Mouse (Mus musculus) c-Kit-positive CD71-positive TER-119-negative erythroid progenitor cells, embryonic 14.5 days (primary cell): ENCODE measurements around the gene Tfam.

Experiments used
- DNase-seq: peaks from one replicate; pipeline ENCODE4 v3.0.0-alpha.2; 2013; ENCODE audit warnings: low read depth

Tfam gene

DNA sequence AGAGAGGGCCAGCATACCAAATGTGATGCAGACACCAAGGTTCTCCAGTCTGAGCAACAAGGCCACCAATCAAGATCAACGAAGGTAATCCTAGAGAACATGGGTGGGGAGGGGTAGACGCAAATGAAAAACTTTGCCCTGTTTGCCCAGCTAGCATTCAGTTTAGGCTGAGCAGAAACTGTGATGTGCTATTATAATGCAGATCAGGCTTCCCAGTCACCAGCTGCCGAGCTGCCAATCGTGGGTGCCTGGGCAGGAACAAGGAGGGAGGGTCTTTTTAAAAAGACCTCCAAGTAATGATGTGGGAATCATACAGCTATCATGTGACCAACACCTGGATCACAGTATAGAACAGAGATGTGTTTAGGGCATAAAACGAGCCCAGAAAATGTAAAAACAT lies 15.0 kb downstream of the Tfam start:
- DNase-seq, result no peak

- no peak for DNase-seq
Measured at GRCm38 (mm10) chr10:71222639-71223038, 15.4 kb downstream of the Tfam start.

GRCm38 (mm10) chr10:71218228-71218892 lies 19.7 kb downstream of the Tfam start:
- peak; percentile 38 for DNase-seq

DNA sequence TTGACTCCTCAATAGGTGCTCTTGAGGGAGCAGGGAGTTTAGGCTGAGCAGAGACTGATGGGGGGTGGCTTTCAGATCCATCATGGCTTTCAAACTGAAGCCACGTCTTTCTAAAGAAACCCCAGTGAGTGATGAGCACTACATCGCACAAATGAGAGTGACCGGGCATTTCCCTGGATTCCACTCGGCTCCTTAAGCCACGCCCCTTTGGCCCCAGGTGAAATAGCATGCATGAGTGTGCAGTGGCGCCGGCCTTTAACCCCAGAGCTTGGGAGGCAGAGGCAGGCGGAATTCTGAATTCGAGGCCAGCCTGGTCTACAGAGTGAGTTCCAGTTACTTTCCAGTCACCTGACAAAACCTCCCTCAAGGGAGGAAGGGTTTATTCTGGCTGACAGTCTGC lies 22.1 kb downstream of the Tfam start:
- no peak for DNase-seq

- no peak for DNase-seq
Measured at GRCm38 (mm10) chr10:71201512-71201911, 36.6 kb downstream of the Tfam start.

GRCm38 (mm10) chr10:71200964-71201363 lies 37.1 kb downstream of the Tfam start:
- no peak for DNase-seq

DNA sequence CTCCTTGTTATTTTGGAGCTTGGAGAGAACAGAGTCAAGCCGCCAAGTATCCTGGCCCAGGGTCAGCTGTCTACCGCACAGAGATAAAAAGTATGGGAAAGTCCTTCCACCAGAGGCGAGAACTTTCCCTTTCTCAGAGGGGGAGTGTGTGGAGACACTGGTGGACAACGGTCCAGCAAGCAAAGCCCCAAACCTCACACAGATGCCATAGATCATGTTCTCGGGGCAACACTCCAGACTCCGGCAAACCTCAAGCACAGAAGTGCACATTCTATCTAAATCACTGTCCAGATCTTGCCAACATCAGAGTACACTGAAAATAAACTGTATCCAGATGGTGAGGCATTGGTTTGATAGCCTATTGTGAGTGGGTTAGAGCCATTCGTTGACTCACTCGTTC lies 39.4 kb downstream of the Tfam start:
- DNase-seq, result no peak

- DNase-seq, result no peak
Measured at GRCm38 (mm10) chr10:71197036-71197785, 40.9 kb downstream of the Tfam start.

GRCm38 (mm10) chr10:71195501-71195900 lies 42.6 kb downstream of the Tfam start:
- DNase-seq, result no peak

DNA sequence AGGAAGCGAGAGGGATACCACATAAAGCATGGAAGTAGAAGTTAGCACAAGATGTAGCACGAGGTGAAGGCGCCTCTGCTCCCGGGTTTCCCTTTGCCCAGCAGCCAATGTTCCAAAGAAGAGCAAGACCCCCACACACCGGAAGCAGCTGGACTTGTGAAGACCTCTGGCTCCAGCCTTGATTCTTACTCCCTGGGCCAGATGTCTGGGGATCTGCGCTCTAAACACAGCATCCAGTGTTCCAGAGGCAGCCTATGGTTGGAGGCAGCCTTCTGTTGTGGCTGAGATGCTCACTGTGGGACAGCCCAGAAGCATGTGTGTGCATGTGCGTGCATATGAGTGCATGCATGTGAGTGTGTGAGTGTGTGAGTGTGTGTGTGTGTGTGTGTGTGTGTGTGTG lies 43.4 kb downstream of the Tfam start:
- DNase-seq, result no peak

DNA sequence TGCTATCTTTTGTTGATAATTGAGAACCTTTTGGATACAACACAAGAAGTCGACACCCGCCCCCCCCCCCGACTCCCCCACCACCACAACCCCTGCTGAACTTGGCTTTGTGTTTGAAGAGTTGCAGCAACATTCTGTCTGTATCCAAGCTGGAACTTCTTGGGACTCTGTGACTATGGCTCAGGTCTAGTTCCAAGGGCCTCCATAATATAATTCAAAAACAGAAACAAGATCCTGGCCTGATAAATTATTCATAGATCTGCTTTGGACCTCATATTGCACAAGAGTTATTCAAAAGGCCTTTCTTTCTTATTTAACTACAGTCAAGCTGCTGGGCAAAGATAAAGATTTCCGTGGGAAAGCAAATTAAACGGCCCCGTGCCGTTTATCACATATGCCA lies 44.8 kb downstream of the Tfam start:
- DNase-seq, result no peak

- DNase-seq, result no peak
Measured at GRCm38 (mm10) chr10:71192886-71193285, 45.2 kb downstream of the Tfam start.

GRCm38 (mm10) chr10:71188681-71189080 lies 49.4 kb downstream of the Tfam start:
- no peak for DNase-seq

- no peak for DNase-seq
Measured at GRCm38 (mm10) chr10:71185059-71185458, 53.0 kb downstream of the Tfam start.

DNA sequence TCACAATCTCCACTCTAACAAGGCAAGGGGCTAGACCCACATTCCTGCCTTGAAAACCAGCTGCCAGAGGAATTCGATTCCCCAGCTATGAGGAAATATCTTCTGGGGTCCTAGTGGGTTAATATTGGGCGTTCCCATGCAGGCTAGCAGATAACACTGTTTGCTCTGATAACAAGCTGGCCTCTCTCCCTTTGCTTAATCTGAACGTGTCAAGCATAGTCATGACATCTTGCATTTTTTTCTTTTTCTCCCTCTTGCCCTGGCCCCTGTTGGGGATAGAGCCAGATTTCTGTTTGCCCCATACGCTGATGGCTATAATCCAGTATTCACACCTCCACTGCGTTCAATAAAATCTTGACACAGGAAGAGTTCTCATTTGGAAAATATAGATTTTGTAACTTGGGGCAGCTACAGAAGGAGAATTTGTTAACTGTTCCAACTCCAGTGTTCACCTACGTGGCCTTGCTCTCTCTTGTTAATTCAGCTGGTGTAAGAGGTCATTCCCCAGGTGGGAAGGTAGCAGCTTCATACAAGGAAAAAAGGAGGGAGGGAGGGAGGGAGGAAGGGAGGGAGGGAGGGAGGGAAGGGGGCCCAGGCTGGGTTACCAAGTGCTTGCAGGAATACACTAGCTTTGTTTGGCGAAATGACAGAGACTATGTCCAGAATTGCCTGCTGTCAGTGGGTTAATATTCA lies 54.6 kb downstream of the Tfam start:
- no peak for DNase-seq

DNA sequence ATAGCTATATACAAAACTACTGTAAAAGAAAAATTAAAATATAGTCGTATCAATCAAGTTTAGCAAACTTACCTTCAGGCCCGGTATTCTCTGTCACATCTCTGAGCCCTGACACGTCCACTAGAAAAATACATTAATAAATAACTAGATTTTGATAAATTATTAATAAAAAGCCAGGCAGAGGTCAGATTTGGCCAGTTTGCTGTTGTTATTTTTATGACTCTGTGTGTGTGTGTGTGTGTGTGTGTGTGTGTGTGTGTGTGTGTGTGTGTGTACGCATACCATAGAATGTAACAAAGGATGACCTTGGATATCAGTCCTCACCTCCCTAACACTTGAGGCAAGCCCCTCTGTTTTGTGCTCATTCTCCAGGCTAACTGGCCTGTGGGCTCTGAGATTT lies 56.1 kb downstream of the Tfam start:
- DNase-seq, result no peak

GRCm38 (mm10) chr10:71181091-71181490 lies 57.0 kb downstream of the Tfam start:
- no peak for DNase-seq

DNA sequence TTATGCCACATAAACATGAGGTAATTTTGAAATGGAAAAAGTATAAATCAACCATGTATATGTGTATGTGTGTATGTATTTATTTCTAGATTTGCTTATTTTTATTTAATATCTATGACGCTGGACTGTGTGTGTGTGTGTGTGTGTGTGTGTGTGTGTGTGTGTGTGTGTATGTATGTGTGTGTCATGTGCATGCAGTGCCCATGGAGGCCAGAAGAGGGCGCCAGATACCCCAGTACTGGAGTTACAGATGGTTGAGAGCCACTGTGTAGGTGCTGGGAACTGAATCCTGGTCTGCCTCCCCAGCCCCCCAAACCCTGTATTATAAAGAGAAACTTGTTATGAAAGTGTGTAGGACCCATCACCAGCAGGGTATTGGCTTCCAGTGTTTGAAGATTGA lies 58.0 kb downstream of the Tfam start:
- no peak for DNase-seq

- no peak for DNase-seq
Measured at GRCm38 (mm10) chr10:71177201-71177600, 60.9 kb downstream of the Tfam start.

- no peak for DNase-seq
Measured at GRCm38 (mm10) chr10:71176341-71176740, 61.7 kb downstream of the Tfam start.
